Mouse (Mus musculus): ENCODE results near the gene Cpa2.

- TF ChIP-seq POLR2A (IDR thresholded peaks at IDR 0.05; ENCODE audit: low read depth, low read length) (no peak), CTCF (conservative IDR thresholded peaks at IDR 0.05; ENCODE audit: insufficient read depth, insufficient read length, low read depth, low read length) (no peak)
Observed at GRCm38 (mm10) chr6:30569331-30569730, 27.9 kb downstream of the Cpa2 start.
